Mouse (Mus musculus) embryonic fibroblast, embryonic 13.5 days (primary cell): ENCODE results near the gene Tmem82.

ENCODE experiments used
- CTCF ChIP-seq: IDR thresholded peaks from 2 replicates; pipeline ENCODE4 v1.5.1; 2011; ENCODE audit warnings: mild to moderate bottlenecking, control low read depth, low read length, moderate library complexity, borderline replicate concordance; ENCODE audit not compliant: insufficient read depth
- POLR2A ChIP-seq: IDR thresholded peaks from 2 replicates; pipeline ENCODE4 v1.6.1; 2011; ENCODE audit warnings: low read depth, mild to moderate bottlenecking, control low read depth, low read length, moderate library complexity

GRCm38 (mm10) chr4:141596700-141597328 lies 21.6 kb downstream of the Tmem82 start:
- TF ChIP-seq CTCF (no peak), POLR2A (no peak)
